Mouse (Mus musculus): ENCODE results near the gene Elmod3.

Gene Elmod3

DNA sequence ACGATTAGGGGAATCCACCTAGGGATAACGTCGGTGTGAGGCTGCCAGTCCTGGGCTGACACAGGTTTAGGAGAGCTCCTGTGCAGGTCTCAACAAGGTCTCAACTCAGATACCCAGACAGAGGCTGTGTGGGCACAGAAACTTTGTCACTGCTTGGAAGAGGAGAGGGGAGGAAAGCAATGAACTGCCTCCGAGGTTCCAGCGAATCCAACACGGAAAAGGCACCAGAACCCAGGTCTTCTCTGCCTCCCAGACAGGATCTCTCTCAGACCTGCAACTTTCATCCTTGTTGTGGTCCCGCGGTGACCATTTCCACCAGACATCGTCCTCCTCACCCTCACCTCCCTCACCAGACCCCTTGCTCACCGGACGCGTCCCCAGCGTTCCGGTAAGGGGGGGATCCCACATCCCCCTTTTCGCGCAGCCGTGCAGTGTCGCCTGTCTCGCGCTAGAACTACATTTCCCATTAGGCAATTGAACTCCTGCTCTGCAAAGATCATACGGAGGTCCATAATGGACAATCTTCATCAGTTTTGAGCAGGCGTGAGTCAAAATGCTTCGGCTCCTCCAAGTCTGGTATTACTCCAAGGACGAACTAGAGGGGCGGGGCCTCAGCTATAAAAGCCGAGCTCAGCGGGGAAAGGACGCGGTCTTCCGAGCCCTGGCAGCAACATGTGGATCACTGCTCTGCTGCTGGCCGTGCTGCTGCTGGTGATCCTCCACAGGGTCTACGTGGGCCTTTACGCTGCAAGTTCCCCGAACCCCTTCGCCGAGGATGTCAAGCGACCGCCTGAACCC is at the start of gene Elmod3, which contains the start of gene Retsat:
Gene Elmod3, minus strand, starts transcription at position 458 of the 798 bp plus-strand sequence.
Gene Retsat, plus strand, starts transcription at position 520 of the 798 bp plus-strand sequence.
- peak; percentile 96 for DNase-seq

DNA sequence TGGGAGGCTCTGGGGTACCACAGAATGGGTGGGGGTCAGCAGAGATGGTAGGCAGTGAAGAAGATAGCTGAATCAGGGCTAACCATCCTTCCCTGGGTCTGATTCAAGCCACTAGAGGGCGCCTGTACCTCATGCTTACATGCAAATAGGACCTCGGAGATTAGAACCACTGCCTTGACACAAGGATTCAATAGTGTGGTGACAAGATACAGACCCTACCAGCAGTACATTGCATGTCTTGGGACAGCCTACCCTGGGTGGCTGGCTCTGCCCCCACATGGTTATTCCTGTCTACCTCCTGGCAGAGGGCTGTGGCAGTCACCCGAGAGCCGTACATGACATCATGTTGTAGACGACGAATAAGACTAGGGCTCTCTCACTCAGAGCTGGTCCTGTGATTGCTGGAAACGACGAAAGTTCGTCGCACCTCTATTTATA is 49.2 kb upstream of the Elmod3 start:
- peak; percentile 82 for DNase-seq

DNA sequence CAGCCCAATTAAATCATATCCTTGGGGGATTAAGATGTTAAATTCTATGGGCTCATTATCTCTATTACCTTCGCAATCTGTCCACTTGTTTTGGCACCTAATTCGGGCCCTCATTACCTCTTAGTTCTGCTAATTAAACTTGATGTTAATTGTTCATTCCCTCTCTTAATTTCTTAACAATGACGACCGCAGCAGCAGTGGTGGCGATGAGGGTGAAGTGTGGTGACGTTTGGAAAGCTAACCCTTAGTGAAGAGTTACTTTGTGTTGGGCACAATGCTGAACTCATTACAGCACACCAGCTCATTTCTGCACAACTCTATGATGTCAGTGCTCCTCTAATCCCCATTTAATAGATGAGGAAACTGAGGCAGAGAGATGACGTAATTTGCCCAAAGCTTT is 47.2 kb upstream of the Elmod3 start:
- DNase-seq = no peak

DNA sequence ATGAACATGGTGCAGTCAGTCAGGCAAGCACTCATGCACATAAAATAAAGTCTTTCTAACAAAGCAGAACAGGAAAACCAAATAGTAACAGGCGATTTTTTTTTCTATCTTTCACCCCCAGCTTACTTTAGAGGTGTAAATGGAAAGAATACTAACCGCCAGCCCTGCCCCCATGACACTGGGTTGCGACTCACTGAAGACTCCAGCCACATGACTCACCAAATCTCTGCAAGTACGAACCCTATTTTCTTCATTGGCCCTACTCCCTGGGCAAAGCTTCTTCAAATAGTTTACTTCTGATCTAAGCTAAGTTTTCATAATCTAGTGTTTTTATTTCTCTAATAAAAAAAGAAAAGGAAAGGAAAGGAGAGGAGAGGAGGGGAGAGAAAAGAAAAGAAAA is 46.4 kb upstream of the Elmod3 start:
- DNase-seq = no peak

DNA sequence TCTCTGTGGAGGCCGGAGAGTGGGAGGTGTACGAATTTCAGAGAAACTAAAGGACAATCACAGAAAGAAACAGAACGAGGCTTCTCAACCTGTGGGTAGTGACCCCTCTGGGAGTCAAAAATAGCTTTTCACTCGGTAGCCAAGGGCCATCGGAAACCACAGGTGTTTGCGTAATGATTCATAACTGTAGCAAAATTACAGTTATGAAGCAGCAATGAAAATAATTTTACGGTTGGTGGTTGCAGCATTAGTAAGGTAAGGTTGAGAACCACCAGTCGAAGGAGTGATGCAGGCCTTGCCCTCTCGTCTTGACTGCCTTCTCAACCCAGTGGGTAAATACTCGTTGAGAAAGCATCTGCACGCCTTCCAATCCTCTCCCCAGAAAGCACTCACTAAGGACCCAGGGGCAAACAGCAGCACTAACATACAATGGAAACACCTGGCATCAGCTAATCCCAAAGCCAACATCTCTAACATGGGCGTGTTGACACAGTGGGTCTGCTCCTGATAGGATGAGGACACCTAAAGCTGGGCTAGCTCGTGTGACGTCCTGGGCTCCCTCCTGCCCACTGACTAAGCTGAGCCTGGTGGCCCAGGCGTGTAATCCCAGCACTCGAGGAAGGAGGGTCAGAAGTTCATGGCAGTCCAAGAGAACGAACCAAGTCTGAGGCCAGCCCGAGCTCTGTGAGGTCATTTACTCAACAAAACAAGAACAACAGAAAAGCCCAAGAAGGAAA is 43.2 kb upstream of the Elmod3 start:
- DNase-seq = no peak

DNA sequence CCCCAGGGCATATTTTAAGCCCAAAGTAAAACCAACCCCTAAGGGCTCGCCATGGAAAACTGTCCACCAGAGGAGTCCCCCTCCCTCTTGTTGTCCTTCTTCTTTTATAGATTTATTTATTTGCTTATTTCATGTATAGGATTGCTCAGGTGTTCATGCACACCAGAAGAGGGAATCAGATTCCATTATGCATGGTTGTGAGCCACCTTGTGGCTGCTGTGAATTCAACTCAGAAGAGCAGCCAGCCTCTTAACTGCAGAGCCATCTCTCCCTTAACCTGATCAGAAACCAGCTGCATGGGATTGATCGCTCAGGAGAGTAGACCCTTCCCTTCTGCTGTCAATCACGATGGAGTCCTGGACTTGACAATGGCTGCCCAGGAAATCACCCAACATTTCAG is 38.7 kb upstream of the Elmod3 start:
- no peak for DNase-seq

DNA sequence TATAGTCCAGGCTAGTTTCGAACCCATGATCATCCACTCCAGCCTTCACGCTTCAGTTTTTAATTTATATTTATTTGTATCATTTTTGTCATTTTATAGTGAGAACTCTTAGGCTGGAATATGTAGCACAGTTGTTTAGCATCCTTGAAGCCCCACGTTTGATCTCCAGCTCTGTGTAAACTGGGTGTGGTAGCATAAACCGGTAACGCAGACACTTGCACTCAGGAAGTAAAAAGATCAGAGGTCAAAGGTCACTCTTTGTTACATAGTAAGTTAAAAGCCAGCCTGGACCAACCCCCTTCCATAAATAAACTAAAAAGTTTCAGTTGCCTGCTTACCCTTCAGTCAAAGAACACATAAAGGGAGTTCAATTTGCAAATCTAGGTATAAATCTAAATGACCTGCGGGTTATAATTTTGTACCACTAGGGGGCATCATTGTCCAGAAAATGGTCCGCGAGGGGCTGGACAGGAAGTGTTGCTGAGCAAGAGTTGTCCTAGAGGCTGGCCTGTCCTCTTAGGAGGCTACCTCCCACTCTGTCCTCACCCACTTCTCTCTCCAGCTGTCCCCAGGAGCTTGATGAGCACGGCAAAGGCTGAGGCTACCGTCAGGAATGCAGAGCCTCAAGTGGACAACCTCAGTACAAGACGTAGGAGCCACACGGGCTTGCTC is 37.7 kb upstream of the Elmod3 start:
- DNase-seq = peak; percentile 70

DNA sequence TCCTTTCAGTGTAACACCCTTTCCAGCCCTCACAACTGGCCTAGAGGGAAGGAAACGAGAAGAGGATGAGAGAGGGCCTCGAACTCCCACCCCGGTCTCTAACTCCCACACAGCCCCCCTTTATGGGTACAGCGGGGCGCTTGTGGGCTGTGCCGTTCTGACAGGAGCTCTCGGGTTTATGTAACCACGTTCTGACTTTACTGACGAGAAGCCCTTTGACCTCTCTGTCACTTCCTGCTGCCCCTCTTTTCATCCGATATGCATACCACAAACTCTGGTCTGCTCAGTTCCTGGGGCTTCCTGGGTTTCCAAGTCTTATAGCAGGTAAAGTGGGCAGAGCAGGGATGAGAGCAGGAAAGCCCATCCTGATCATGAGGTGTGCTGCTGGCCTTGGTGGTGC is 36.1 kb upstream of the Elmod3 start:
- no peak for DNase-seq

DNA sequence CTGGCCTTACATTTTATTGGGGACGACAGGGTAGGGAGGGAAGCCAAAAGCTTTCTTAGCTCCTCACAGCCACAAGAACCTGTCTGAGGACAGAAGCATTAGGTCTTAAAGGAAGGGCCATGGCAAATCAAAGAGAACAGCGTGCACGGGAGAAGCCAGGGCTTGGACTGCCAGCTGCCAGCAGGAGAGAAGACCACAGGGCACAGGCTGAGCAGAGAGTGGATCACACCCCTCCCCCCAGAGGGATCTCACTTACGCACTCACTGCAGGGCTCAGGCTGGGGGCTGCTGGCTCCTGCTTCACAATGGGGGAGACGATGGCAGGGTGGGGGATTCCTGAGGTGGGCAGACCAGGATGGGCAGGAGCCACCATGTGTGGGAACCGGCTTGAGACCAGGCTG is 33.5 kb upstream of the Elmod3 start:
- DNase-seq = no peak

DNA sequence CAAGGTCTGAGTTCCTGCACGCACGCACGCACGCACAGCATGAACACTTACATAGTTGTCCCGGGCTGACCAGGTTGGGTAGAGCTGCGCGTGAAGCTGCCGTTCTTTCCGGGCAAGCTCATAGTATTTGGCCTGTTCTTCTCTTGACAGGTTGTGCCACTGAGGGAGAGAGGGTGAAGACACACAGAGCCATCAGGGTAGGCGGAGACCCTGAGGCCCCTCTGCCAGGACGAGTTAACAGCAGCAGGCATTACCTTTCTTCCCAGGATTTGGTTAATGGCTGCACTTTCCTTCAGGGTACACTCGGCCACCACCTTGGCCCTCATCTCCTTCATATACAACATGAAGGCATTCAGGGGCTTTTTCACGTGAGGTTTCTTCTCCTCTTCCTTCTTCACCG is 32.7 kb upstream of the Elmod3 start:
- no peak for DNase-seq

DNA sequence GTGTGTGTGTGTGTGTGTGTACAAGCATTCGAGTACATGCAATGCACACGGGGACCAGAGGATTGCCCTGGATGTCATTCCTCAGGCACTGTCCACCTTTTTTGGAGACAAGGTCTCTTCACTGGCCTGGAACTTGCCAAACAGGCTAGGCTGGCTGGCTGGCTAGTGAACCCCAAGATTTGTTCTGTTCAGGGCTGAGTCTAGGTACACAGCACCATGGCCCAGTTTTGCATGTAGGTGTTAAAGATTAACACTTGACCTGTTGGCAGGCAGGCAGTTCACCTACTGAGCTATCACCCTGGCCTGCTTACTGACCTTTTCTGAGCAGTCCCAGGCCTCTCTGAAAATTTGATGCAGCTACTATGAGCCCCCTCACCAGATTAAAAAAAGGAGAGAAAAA is 32.2 kb upstream of the Elmod3 start:
- DNase-seq = peak; percentile 69

DNA sequence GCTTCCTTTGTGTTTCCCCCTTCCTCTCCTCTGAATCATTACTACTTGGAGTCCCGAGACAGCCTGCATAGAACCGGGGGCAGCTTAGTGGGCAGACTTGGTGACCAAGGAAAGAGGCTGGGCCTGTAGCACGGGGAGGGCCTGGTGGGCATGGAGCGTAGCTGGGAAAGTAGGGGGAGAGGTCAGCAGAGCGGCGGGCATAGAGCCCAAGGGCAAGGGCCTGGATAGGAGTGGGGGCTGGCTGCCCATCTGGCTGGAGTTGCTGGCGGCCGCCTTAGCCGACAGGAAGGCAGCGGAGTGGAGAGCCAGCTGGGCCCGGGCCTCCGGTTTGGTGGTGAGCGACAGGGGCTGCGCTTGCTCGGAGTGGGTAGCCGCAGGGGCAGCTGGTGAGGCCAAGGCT is 29.1 kb upstream of the Elmod3 start:
- peak; percentile 54 for DNase-seq

DNA sequence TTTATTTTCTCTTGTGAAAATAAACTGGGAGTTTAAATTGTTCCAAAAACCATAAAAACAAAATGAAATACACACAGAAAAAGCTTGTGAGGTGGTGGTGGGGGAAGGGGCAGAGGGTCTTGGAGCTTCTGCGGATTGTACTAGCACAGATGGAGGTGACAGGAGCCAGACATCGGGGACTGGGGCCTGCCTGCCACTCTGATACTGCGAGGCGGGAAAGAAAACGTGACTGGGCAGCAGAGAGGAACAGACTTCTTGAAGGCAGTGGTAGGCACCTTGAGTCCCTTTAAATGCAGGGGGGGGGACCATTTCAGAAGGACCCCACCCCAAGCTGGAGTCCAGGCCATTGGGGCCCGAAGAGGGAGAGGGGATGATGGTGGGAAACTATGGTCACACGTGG is 28.2 kb upstream of the Elmod3 start:
- DNase-seq = no peak

DNA sequence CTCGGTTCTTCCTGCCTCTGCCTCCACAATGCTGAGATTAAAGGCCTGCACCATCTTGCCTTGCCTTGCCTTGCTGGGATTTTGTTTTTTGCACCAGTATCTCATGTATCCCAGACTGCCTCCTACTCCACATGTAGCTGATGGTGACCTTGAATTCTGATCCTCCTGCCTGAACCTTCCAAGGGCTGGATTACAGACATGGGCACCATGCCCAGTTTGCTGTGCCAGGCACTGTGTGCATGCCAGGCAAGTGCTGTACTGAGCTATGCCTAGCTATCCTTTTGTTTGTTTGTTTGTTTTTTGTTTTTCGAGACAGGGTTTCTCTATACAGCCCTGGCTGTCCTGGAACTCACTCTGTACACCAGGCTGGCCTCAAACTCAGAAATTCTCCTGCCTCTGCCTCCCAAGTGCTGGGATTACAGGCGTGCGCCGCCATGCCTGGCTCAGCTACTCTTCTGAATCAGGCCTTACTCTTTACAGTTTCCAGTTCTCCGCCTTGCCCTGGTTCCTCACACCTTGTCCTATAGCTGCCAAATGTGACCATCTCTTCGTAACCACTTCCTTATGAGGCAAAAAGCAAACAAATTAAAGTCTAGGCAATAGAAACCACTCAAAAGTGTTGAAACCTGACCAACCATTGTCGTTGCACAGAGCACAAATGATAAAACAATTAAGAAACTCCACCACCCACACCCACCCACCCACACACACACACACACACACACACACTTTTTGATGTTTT is 25.6 kb upstream of the Elmod3 start:
- peak; percentile 73 for DNase-seq

DNA sequence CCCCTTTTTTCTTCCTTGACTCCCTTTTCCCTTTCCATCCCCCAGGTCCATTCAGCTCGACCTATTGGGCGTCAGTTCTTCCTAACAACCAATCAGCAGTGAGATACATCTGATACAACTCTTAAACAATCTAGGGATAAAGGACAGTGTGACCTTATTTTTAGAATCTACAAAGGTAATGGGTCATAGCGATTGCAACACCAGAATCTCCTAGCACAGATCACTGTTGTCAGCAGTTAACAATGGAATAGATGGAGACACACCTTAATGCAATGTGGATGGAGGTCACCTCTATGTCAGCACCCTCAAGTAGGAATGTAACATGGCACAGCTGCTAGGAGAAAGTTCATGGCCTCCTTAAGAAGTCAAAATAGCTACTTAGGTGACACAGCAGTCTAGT is 24.7 kb upstream of the Elmod3 start:
- no peak for DNase-seq

DNA sequence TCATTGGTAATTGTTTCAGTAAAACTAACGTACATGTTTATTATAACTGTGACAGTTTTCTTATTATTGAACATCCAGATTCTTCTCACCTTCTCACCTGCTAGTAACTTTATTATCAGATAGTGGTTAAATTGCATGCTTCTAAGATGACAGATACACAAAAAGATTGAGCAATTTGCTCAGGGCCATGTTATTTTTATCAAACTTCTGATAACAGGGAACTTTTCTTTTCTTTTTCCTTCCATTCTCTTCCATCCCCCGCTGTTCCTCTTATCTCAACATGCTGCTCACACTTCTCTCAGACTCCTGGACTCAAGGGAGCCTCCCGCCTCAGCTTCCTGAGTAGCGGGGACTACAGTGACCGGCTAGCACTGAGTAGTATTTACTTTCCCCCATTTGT is 22.7 kb upstream of the Elmod3 start:
- DNase-seq = no peak

DNA sequence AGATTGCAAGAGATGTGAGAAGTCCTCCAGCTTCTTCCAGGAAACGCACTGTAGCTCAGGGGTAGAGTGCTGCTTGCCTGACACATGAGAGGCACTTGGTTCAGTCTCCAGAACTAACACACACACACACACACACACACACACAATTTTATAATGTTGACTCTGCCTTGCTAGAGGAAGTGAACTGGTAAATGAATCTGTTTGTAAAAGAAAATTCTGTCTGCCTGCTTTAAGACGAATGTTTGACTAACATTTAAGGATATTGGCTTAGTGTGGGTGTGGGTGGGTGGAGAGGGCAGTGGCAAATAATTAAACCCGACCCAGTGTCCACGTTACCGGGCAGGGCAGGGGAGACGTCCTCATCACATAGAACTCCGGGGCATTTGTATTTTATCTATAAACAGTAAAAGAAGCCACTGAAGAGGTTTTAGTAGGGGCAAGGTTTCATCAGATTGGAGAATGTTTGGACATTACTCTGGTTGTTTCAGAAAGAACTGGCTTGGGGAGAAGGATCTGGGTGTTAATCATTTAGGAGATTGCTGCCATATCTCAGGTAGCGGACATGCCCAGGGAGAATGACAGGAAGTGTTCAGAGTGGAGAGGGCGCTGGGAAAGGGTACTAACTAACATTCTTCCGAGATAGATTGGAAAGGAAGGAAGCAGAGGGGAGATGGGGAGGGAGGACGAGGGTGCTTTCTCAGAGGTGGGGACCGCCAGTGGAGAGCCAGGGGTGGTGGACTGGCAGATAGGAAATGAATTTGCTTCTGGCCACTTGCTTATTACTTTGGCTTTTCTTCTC is 21.7 kb upstream of the Elmod3 start:
- DNase-seq = no peak

DNA sequence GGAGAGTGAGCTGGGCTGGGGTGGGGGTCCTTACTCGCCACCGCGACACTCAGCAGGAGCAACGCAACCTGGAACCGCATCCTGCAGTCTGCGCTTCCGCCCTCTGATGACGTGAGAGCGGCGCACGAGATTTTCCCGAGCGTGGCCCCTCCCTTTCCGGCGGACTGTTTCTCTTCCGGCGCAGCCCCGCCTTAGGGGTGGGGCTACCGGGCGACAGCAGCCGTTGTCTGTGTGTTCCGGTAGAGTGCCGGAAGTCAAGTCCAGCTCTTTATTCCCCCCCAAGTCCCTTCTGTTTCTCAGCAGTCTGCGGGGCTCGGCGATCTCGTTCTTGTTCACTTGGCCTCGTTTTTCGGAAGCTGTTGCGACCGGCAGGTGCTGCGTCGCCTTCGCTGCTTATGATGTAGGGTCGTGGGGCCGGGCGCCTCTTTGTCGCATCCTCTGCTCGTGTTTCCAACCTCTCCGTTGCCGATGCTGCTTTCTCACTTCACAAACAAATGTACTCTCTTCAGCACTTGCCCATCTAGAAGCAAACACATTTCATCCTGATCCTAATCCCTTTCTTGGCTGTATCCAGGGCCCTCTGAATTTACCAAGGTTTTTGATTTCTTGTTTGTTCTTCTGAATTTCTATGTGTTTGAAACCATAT is 18.6 kb upstream of the Elmod3 start, which contains the start of gene Tgoln1:
Gene Tgoln1, minus strand, starts transcription at position 358 of the 646 bp plus-strand sequence.
- DNase-seq = peak; percentile 95

DNA sequence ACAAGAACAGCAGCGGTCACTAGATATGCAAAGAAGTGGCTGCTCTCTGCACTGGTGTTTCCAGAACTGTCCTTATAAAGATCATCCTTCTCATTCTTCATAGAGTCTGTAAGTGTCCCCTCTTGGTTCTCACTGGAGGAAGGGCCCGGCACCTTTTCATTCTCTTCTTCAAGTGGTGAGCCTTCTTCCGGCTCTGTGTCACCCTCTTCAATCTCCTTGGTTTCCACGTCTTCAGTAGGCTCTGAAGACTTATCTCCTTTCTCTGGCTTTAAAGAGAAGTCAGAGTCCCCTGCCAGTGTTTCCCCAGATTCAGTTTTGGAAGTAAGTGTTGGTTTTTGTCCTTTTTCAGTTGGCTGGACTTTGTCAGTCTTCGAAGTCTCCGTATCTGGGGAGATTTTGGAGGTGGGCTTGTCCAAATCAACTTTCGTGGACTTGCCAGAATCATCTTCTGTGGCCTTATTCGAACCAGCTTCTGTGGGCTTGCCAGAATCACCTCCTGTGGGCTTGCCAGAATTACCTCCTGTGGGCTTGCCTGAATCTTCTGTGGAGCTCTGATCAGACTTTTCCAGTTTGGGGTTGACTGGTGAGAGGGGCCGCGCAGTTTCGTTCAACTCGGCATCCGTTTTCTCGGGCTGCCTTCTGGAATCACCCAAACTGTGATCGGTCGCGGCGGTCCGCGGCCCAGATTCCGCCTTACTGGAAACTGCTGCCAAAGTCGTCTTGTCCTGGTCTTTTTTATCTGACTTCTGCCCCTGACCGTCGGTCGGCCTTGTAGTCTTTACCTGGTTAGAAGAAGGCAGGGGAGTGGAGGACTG is 17.6 kb upstream of the Elmod3 start:
- no peak for DNase-seq

DNA sequence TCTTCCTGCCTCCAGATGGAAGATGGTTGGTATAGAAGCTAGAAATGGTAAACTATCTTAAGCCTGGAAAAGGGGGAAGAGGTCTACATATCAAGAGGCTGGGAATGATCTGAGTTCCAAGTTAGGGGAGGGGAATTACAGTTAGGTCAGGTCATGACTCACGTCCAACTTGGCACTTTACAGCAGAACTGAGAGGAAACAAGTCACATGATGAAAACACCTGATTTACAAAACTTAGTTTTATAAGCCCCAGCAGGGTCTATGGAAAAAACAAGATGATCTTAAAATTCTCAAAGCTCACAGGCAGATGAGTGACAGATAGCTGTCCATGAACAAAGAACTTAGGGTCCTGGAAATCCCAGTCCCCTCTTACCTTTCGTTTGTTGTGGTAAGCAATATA is 16.9 kb upstream of the Elmod3 start:
- no peak for DNase-seq

DNA sequence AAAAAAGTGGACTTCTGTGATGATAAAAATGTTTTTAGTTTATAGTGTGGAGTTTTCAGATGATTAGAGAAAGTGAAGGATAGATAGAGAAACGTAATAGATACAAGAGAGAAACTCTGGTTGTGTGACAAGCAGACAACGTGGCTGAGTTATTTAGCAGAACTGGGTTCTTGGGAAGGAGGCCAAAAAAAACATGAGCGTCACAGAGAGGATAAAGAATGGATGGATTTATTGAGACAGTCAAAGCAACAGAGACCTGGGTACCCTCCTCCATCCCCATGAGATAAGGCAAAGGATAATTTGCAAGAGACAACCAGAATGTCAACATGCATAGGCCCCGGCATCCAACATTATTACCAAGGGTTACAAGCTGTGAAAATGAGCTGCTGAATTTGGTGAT is 12.0 kb upstream of the Elmod3 start:
- DNase-seq = no peak
